Mouse (Mus musculus) heart, embryonic 13.5 days (tissue): Measurements from ENCODE around the gene Brwd3. TPM values are rescaled to one million over a fixed set of nuclear protein-coding genes. Genes with fewer than 3 reads are reported as not detected.

Experiments
- ATAC-seq: fragments of 200-750 bp; cut with Nextera tagmentation; 2 replicates; pipeline ENCODE4 v1.8.0; 2017; ENCODE audit warnings: moderate TSS enrichment; ENCODE audit not compliant: insufficient number of reproducible peaks, low FRiP score, low TSS enrichment; ENCODE audit errors: extremely low read depth
- H3K27ac ChIP-seq: fragments of 300-500 bp; sonication (generic); replicated peaks from 2 replicates; pipeline ENCODE4 v1.5.1; 2015; ENCODE audit warnings: moderate library complexity, mild to moderate bottlenecking, inconsistent platforms
- H3K27me3 ChIP-seq: fragments of 300-500 bp; sonication (generic); replicated peaks from 2 replicates; pipeline ENCODE4 v1.6.1; 2015; ENCODE audit warnings: mild to moderate bottlenecking, inconsistent platforms
- H3K36me3 ChIP-seq: fragments of 300-500 bp; sonication (generic); 2 replicates; pipeline ENCODE4 v1.6.1; 2015; ENCODE audit warnings: mild to moderate bottlenecking, inconsistent platforms
- H3K4me1 ChIP-seq: fragments of 300-500 bp; sonication (generic); 2 replicates; pipeline ENCODE4 v1.6.1; 2015; ENCODE audit warnings: inconsistent platforms
- H3K4me2 ChIP-seq: fragments of 300-500 bp; sonication (generic); 2 replicates; pipeline ENCODE4 v1.6.1; 2015; ENCODE audit warnings: inconsistent platforms, mild to moderate bottlenecking, moderate library complexity
- H3K4me3 ChIP-seq: fragments of 300-500 bp; sonication (generic); 2 replicates; pipeline ENCODE4 v1.5.1; 2015; ENCODE audit warnings: moderate library complexity, mild to moderate bottlenecking, inconsistent platforms
- H3K9ac ChIP-seq: fragments of 300-500 bp; sonication (generic); 2 replicates; pipeline ENCODE4 v1.6.1; 2015; ENCODE audit warnings: inconsistent platforms, mild to moderate bottlenecking, moderate library complexity
- H3K9me3 ChIP-seq: fragments of 300-500 bp; sonication (generic); 2 replicates; pipeline ENCODE4 v1.6.1; 2016; ENCODE audit warnings: inconsistent platforms
- WGBS: fragments of 180-500 bp; shearing (Covaris S2); methylation state at CpG from one replicate; pipeline ENCODE4 v1.1.7; 2015; ENCODE audit warnings: mixed read lengths; 5-methylcytosine and 5-hydroxymethylcytosine counted together
- polyA plus RNA-seq: library from polyadenylated mRNA; unstranded; fragments of >200 nt; fragmentation: Nextera tagmentation; extraction: Ambion mirVana; gene quantifications from 2 replicates; pipeline ENCODE4 v1.2.1, GENCODE M21; 2015

The Brwd3 gene
- polyA plus RNA-seq, 1 experiment from 2014 or later: 2.2 TPM

DNA sequence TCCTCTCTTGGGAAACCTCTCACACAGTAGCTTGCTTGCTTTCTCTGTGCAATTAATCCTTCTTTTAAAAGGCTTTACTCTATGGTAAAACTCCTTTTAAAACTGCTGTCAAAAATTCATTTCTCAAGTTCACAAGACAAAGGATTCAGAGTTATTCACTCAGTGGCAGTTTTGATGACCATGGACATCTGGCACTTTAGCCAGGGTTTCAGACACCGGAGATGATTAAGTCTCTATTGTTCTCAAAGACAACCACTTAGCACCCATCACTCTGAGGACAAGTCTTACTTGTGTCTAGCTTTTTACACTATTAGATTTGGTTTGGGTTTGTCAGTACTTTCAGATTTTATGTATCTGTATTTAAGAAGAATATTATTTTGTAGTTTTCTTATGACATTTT lies 104.6 kb downstream of the Brwd3 start:
- Histone ChIP-seq H3K4me2 (no peak overlapping the region), H3K9ac (no peak overlapping the region), H3K4me3 (no peak overlapping the region), H3K36me3 (no peaks in the 10 kb centered on the region), H3K4me1 (peaks cover 7% of the 10 kb centered on the region), H3K27me3 (no peaks in the 10 kb centered on the region), H3K9me3 (no peaks in the 10 kb centered on the region), H3K27ac (no peak overlapping the region; the same call in 1 of the 2 replicates)
- WGBS: 38% methylated on average over 1 of the region's 1 CpGs
- ATAC-seq: no peak

DNA sequence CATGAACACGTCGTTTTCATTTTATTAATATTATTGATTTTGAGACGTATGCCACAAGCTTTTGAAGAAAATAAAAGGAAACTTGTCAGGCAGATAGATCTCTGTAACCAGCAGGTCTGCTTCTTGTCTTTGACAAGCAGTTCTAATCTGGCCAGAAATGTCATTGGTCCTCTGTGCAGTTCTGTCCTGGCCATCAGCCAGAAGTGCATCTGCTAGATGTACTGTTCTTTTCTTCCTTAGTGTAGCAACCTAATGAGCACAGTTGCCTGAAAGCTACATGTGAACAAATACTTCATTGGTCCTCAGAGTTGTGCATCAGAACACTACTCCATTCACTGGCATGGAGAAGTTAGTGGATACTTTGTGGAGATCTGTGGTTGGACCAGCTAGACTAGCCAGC lies 105.1 kb downstream of the Brwd3 start:
- Histone ChIP-seq H3K9me3 (no peaks in the 10 kb centered on the region), H3K36me3 (no peaks in the 10 kb centered on the region), H3K4me2 (no peak overlapping the region), H3K4me3 (no peak overlapping the region), H3K27me3 (no peaks in the 10 kb centered on the region), H3K9ac (no peak overlapping the region), H3K4me1 (peaks cover 7% of the 10 kb centered on the region), H3K27ac (no peak overlapping the region; the same call in 1 of the 2 replicates)
- 36% methylated on average over 3 of the region's 3 CpGs for WGBS
- no peak for ATAC-seq

DNA sequence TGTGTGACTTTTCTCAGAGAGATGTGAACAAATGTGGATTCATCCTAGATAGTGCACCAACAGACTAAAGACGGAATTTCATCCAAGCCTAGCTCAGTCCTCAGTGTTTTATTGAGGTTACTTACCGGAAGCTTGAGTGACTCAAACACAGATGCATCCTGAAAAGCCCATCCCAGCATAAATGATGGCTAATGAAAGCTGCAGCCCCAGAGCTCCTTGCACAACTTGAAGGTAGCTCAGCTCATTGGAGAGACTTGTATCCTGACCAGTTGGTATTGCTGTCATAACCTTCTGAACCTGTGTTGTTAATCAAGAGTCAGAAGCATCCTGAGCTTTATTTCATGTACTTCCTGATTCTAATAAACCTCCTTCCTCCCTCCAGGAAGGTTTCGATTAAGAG lies 105.8 kb downstream of the Brwd3 start:
- Histone ChIP-seq H3K4me3 (no peak overlapping the region), H3K36me3 (no peaks in the 10 kb centered on the region), H3K27me3 (no peaks in the 10 kb centered on the region), H3K4me1 (peaks cover 7% of the 10 kb centered on the region), H3K27ac (no peak overlapping the region), H3K9ac (no peak overlapping the region), H3K4me2 (no peak overlapping the region), H3K9me3 (no peaks in the 10 kb centered on the region)
- ATAC-seq: no peak
- WGBS: 55% methylated on average over 3 of the region's 3 CpGs

DNA sequence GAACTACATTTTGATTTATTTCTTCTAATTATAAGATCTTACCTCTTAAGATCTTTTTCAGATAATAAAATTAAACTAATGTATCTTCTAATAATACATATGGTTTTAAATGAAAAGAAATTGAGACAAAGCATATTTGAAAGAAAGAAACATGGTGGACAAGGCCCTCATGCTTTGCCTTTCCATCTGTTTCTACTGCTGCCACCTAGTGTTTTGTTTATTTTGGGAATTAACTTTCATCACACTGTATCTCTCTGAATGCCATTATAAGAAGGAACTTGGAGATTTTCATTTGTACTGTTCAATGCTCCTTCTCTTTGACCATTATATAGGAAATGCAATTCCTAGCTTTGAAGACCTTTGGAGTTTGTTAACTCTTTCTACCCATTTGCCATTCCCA lies 109.9 kb downstream of the Brwd3 start:
- Histone ChIP-seq H3K9me3 (0 out of 2 replicates have a peak, but pooled peaks cover 6% of the 10 kb centered on the region), H3K4me3 (no peak overlapping the region), H3K36me3 (no peaks in the 10 kb centered on the region), H3K27me3 (no peaks in the 10 kb centered on the region), H3K9ac (no peak overlapping the region), H3K27ac (no peak overlapping the region), H3K4me1 (peaks cover 3% of the 10 kb centered on the region), H3K4me2 (no peak overlapping the region)
- ATAC-seq: no peak

DNA sequence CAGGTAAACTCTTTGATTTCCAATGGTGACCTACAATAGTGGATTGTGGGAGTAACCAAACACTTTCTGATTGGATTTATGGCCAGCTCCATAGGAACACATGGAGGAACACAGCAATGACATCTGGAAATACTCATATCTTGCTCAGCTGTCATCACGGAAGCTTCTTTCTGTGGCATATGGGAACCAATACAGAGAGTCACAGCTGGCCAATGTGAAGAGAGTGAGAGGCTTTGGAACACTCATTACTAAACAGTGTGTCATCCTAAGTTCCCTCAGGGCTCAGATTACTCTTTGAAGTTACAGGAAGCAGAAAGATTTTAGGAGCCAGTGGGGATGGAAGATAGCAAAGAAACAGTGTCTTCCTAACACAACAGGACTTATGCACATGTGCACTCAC lies 111.7 kb downstream of the Brwd3 start:
- no peak overlapping the region for H3K4me3 ChIP-seq
- 0 out of 2 replicates have a peak, but pooled peaks cover 6% of the 10 kb centered on the region for H3K9me3 ChIP-seq
- H3K36me3 ChIP-seq: no peaks in the 10 kb centered on the region
- H3K9ac ChIP-seq: no peak overlapping the region
- no peaks in the 10 kb centered on the region for H3K27me3 ChIP-seq
- WGBS: 86% methylated on average over 1 of the region's 1 CpGs
- no peak overlapping the region for H3K4me2 ChIP-seq
- no peak overlapping the region for H3K27ac ChIP-seq
- H3K4me1 ChIP-seq: no peaks in the 10 kb centered on the region
- no peak for ATAC-seq

DNA sequence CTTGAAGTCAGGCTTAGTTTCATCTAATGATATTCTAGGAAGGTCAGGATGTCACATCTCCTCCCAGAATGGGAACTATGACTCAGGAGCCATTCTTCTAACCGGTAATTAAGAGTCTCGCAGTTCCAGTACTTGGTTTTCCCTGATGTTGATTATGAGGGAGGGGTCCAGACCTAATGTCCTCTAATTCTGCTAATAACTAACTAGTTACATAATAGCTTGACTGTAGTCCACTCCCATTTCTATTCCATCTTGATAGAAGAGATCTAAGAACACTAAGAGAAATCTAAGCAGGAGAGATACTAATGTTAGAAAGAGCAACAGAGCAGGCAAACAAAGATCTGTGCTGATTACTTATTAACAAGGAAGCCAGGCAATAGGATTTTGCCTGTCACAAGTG lies 129.9 kb downstream of the Brwd3 start:
- no peaks in the 10 kb centered on the region for H3K9me3 ChIP-seq
- 79% methylated on average over 2 of the region's 2 CpGs for WGBS
- ATAC-seq: no peak
- H3K4me1 ChIP-seq: no peaks in the 10 kb centered on the region
- H3K36me3 ChIP-seq: no peaks in the 10 kb centered on the region
- H3K27me3 ChIP-seq: no peaks in the 10 kb centered on the region
- no peak overlapping the region for H3K4me3 ChIP-seq
- no peak overlapping the region for H3K4me2 ChIP-seq
- H3K9ac ChIP-seq: no peak overlapping the region
- H3K27ac ChIP-seq: no peak overlapping the region

Other genes with a start within 250 kb of the Brwd3 start
- gene Gm379, start 169.5 kb downstream of the Brwd3 start, polyA plus RNA-seq: not detected in 2 replicates
- 18.9 and 21.2 TPM in 2 replicates for gene Hmgn5, start 179.0 kb upstream of the Brwd3 start, polyA plus RNA-seq